Mouse (Mus musculus) embryo, embryonic 11 days (tissue): ENCODE results near the gene Polq.
A peak's percentile ranks its signal among the peaks of the same experiment; 100 is the strongest.
"Not testable (repeated sequence)": the region's sequence is repeated elsewhere in the genome, so short reads cannot be mapped to it uniquely, and the experiment has no call there.

Experiments used
- DNase-seq: peaks from one replicate; pipeline ENCODE4 v3.0.0-alpha.2; 2015

Polq gene

GRCm38 (mm10) chr16:37109285-37109684, 97.7 kb downstream of the Polq start:
- peak; percentile 84 for DNase-seq

GRCm38 (mm10) chr16:37125190-37125589, 113.6 kb downstream of the Polq start:
- not testable (repeated sequence) for DNase-seq
